Mouse (Mus musculus) limb, embryonic 14.5 days (tissue): ENCODE measurements at regions not wholly inside any gene's neighbourhood (a gene's known extent, or its start where the extent isn't known, plus 50 kb on each side); places are given as distances from the start of the nearest gene placed in this dataset.

Source experiments
- ATAC-seq: fragments of 200-750 bp; cut with Nextera tagmentation; 2 replicates; pipeline ENCODE4 v1.8.0; 2017; ENCODE audit warnings: low read depth, moderate number of reproducible peaks, moderate TSS enrichment; ENCODE audit not compliant: low FRiP score
- DNase-seq: peaks from one replicate; pipeline ENCODE4 v3.0.0-alpha.2; 2015; ENCODE audit warnings: low spot score
- H3K27ac ChIP-seq: fragments of 300-500 bp; sonication (generic); replicated peaks from 2 replicates; pipeline ENCODE4 v1.5.1; 2014; ENCODE audit warnings: low read depth, mild to moderate bottlenecking, low read length, moderate library complexity, mixed read lengths
- H3K27me3 ChIP-seq: fragments of 300-500 bp; sonication (generic); 2 replicates; pipeline ENCODE4 v1.6.1; 2014; ENCODE audit warnings: low read length, mixed read lengths; ENCODE audit not compliant: control insufficient read depth, insufficient read depth
- H3K36me3 ChIP-seq: fragments of 300-500 bp; sonication (generic); 2 replicates; pipeline ENCODE4 v1.6.1; 2014; ENCODE audit warnings: mild to moderate bottlenecking, low read length, moderate library complexity, mixed read lengths; ENCODE audit not compliant: control insufficient read depth, insufficient read depth
- H3K4me1 ChIP-seq: fragments of 300-500 bp; sonication (generic); 2 replicates; pipeline ENCODE4 v1.6.1; 2014; ENCODE audit warnings: antibody characterized with exemption, low read length, mixed read lengths; ENCODE audit not compliant: control insufficient read depth, insufficient read depth
- H3K4me2 ChIP-seq: fragments of 300-500 bp; sonication (generic); replicated peaks from 2 replicates; pipeline ENCODE4 v1.6.1; 2014; ENCODE audit warnings: low read depth, mild to moderate bottlenecking, low read length, moderate library complexity; ENCODE audit not compliant: severe bottlenecking
- H3K4me3 ChIP-seq: fragments of 300-500 bp; sonication (generic); replicated peaks from 2 replicates; pipeline ENCODE4 v1.5.1; 2014; ENCODE audit warnings: low read length
- H3K9ac ChIP-seq: fragments of 300-500 bp; sonication (generic); 2 replicates; pipeline ENCODE4 v1.6.1; 2014; ENCODE audit warnings: mild to moderate bottlenecking, low read depth, low read length, moderate library complexity; ENCODE audit not compliant: severe bottlenecking
- H3K9me3 ChIP-seq: fragments of 300-500 bp; sonication (generic); 2 replicates; pipeline ENCODE4 v1.6.1; 2016; ENCODE audit warnings: low read length; ENCODE audit not compliant: control insufficient read depth
- POLR2A ChIP-seq: fragments of 200-500 bp; IDR thresholded peaks from 2 replicates; pipeline ENCODE4 v1.8.0; 2012; ENCODE audit warnings: inconsistent platforms, mild to moderate bottlenecking, moderate library complexity, borderline replicate concordance; ENCODE audit not compliant: insufficient read depth, insufficient read length; ENCODE audit errors: extremely low read depth
- WGBS: fragments of 180-500 bp; shearing (Covaris S2); extraction: QIAGEN DNeasy Blood & Tissue Kit; methylation state at CpG from one replicate; pipeline ENCODE4 v1.1.7; 2014; 5-methylcytosine and 5-hydroxymethylcytosine counted together

DNA sequence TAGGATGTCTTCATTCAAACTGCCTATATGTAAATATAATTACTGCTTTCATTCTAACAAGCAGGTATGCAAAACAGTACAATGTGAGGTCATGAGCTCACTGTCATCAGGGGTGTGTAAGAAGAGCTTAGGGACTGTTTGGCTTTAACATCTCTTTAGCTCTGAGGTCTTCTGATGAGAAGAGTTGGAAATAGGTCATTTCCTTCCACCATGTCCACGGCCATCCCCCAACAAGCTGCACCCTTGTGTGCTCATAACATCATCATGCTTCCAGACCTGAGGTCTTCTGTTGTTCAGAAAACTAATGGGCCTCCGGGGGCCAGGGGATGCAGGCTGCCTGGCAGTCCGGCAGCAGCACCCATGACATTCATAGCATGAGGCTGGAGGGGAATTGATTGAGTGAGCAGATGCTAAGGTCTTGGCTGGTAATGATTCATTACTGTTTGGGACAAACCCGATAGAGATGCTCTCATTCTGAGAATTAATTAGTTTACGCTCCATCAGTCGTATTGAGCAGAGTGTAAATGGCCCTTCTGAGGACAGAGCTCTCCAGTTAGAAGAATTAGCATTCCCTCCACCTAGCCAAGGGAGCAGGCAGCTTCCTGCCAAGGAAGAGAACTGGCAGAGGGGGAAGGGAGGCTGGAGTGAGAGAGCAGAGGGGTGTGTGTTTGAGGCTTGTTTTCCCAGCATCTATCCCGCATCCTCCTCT, 64.0 kb downstream of the Rps24 start:
- no peak overlapping the region for H3K27ac ChIP-seq
- H3K27me3 ChIP-seq = no peaks in the 10 kb centered on the region
- no peak overlapping the region for H3K4me2 ChIP-seq
- H3K9me3 ChIP-seq = no peaks in the 10 kb centered on the region
- ATAC-seq (no peak), DNase-seq (no peak)
- no peaks in the 10 kb centered on the region for H3K36me3 ChIP-seq
- no peaks in the 10 kb centered on the region for H3K4me1 ChIP-seq
- no peak overlapping the region for H3K4me3 ChIP-seq
- no peak for TF ChIP-seq POLR2A
- H3K9ac ChIP-seq = no peak overlapping the region
- 54% methylated on average over 7 of the region's 7 CpGs for WGBS

DNA sequence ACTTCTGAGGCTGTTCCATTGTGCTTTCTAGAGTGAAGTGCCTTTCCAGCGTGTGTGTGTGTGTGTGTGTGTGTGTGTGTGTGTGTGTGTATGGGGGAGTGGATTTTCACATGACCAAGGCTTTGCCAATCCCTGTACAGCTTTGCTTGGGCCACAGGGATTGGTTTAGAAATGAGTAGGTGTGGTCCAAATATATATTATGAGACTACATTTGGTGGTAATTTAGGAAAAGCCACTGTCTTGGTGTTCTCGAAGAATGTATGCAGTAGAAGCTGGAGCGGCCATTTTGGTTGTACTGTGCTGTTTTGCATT, 64.5 kb downstream of the Rps24 start:
- Histone ChIP-seq H3K4me2 (no peak overlapping the region), H3K27ac (no peak overlapping the region), H3K9me3 (no peaks in the 10 kb centered on the region), H3K4me3 (no peak overlapping the region), H3K9ac (no peak overlapping the region), H3K27me3 (no peaks in the 10 kb centered on the region), H3K4me1 (no peaks in the 10 kb centered on the region), H3K36me3 (no peaks in the 10 kb centered on the region)
- ATAC-seq = no peak
- no peak for TF ChIP-seq POLR2A
- no peak for DNase-seq
- WGBS = 69% methylated on average over 3 of the region's 3 CpGs

DNA sequence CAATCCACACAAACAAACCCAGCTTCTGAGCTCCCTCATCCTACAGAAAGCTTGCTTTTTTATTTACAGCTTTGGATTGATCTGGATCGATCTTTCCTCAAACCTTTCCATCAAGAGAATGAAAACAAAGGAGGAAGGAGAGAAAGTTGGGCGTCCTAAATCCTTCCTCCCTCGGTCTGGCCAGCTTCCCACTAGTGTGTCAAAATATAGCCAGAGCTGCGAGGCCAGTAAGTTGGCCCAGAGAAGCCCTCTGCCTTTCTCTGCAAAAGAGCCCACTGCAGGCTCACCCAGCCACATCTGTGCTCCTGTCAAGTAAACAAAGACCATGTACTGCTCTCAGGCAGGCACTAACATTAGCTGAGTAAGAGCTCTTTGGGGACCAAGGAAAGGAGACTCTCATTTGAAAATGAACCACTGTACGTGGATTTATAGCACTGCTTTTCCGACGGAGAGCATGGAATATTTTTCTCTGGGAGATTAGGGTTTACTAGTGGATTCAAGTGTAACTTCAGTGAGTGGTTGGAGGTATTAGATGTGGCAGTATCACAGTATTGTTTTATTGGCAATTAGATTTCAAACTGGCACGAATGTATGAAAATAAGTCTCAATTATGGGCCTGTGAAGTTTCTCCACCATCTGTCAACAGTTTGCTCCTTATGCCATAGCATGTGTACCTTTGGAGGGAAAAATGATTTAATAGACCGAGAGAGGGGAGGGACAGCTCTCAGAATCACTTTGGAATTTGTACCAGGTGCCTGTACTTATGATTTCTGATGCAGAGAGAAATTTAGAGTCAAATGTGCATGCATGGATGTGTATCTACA, 78.1 kb downstream of the Rps24 start:
- no peak for TF ChIP-seq POLR2A
- Histone ChIP-seq H3K4me3 (no peak overlapping the region), H3K9me3 (no peaks in the 10 kb centered on the region), H3K27me3 (no peaks in the 10 kb centered on the region), H3K36me3 (no peaks in the 10 kb centered on the region), H3K27ac (no peak overlapping the region; the same call in 1 of the 2 replicates), H3K4me1 (peaks cover 15% of the 10 kb centered on the region; the same call in 1 of the 2 replicates), H3K9ac (no peak overlapping the region), H3K4me2 (no peak overlapping the region)
- no peak for ATAC-seq
- WGBS = 34% methylated on average over 9 of the region's 9 CpGs
- DNase-seq = no peak

DNA sequence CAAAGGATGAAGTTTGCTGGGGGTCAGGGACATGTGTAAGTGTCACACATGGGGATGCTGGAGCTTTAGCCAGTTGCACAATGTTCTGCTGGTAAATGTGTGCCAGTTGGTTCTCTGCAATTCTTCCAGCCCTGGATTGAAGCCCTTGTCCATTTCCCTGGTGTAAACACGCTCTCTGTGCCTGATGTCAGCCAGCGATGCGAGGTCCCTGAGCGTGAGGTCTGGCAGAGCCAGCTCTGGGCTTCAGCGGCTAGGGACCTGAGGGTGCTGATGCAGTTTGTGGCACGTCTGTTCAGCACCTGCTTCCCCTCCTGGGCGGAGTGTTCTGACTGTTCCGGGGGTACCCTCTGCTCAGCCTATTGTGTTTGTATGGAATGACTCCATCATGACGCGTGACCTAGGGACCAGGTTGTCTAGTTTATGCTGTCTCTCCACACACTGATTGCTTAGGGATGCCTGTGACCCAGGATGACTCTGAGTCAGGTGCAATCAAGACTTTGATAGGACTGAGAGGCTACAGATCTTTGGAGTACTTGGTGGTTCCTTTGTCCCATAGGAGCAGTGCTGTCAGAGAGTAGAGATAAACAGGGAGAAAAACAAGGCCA, 78.9 kb downstream of the Rps24 start:
- DNase-seq = no peak
- no peak for ATAC-seq
- Histone ChIP-seq H3K27me3 (no peaks in the 10 kb centered on the region), H3K4me2 (no peak overlapping the region), H3K4me1 (peaks cover 15% of the 10 kb centered on the region; the same call in 1 of the 2 replicates), H3K9me3 (no peaks in the 10 kb centered on the region), H3K36me3 (no peaks in the 10 kb centered on the region), H3K9ac (no peak overlapping the region), H3K4me3 (no peak overlapping the region), H3K27ac (no peak overlapping the region)
- 77% methylated on average over 10 of the region's 10 CpGs for WGBS
- no peak for TF ChIP-seq POLR2A

DNA sequence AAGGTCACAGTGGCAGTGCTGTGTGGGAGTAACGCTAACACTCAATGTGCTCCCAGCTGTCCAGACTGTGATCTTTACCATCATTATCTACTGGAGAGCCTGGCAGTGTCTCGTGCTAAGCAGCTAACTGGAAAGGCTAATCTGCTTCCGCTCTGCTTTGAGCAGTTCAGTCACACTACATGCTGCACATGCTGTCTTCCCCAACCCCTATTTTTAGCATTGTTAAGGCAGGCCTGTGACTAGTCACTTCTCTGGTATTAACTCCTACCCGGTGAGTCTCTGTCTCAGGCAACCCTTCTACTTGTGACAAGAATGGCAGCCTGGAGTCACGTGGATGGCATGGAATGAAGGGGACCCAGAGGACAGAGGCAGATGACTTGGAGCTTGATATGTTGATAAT, 88.2 kb downstream of the Rps24 start:
- no peak for TF ChIP-seq POLR2A
- WGBS = 82% methylated on average over 5 of the region's 5 CpGs
- H3K27me3 ChIP-seq = no peaks in the 10 kb centered on the region
- no peak overlapping the region for H3K4me3 ChIP-seq
- H3K4me2 ChIP-seq = no peak overlapping the region
- H3K27ac ChIP-seq = no peak overlapping the region
- no peaks in the 10 kb centered on the region for H3K36me3 ChIP-seq
- no peak overlapping the region for H3K9ac ChIP-seq
- H3K4me1 ChIP-seq = peaks cover 16% of the 10 kb centered on the region; the same call in 1 of the 2 replicates
- no peaks in the 10 kb centered on the region for H3K9me3 ChIP-seq
- ATAC-seq (no peak), DNase-seq (no peak)
